Mouse (Mus musculus) CH12.LX (cell line): Measurements from ENCODE around the gene Arid1a. TPM values are rescaled to one million over a fixed set of nuclear protein-coding genes. Genes with fewer than 3 reads are reported as not detected.

Experiments
- DNase-seq: peaks from one replicate; pipeline ENCODE4 v3.0.0-alpha.2; 2013; ENCODE audit errors: extremely low read depth
- H3K27ac ChIP-seq: 2 replicates; pipeline ENCODE4 v1.5.1; 2012; ENCODE audit warnings: low read depth, mild to moderate bottlenecking, control low read depth, moderate library complexity; ENCODE audit not compliant: insufficient read depth
- H3K27me3 ChIP-seq: replicated peaks from 2 replicates; pipeline ENCODE3; 2012; ENCODE audit warnings: inconsistent platforms
- H3K36me3 ChIP-seq, 2 experiments: replicated peaks in 1 of 2; 2 replicates each; pipeline versions ENCODE3 to v1.6.1; 2012; ENCODE audit warnings: inconsistent platforms in 1 of 2, low read length in 1 of 2, mild to moderate bottlenecking in 1 of 2, mixed read lengths in 1 of 2, moderate library complexity in 1 of 2; ENCODE audit not compliant: control insufficient read depth in 1 of 2, insufficient read depth in 1 of 2
- H3K4me1 ChIP-seq, 2 experiments: 2 replicates each; pipeline ENCODE4 v1.6.1; 2012; ENCODE audit warnings: inconsistent platforms in 1 of 2, moderate library complexity in 1 of 2; ENCODE audit not compliant: insufficient read depth in 2 of 2, control insufficient read depth in 1 of 2
- H3K4me2 ChIP-seq: 2 replicates; pipeline ENCODE4 v1.6.1; 2012; ENCODE audit warnings: low read depth, mild to moderate bottlenecking, control low read depth; ENCODE audit not compliant: poor library complexity, insufficient read depth, severe bottlenecking
- H3K4me3 ChIP-seq, 3 experiments: fragments of 150-350 bp in 1 of 3; sonication (generic) in 1 of 3; replicated peaks in 1 of 3; 2 replicates each; pipeline versions ENCODE3 to v1.5.1; 2011 to 2012; ENCODE audit warnings: low read depth in 2 of 3, low read length in 2 of 3, mild to moderate bottlenecking in 2 of 3, moderate library complexity in 2 of 3, control low read depth in 1 of 3, improper control_type of control experiment in 1 of 3, inconsistent platforms in 1 of 3, mixed read lengths in 1 of 3; ENCODE audit not compliant: poor library complexity in 1 of 3
- H3K79me2 ChIP-seq: replicated peaks from 2 replicates; pipeline ENCODE4 v1.6.1; 2012; ENCODE audit warnings: mild to moderate bottlenecking, moderate library complexity; ENCODE audit not compliant: control insufficient read depth, poor library complexity, insufficient read depth, severe bottlenecking; ENCODE audit errors: extremely low read depth
- H3K9ac ChIP-seq: 2 replicates; pipeline ENCODE4 v1.6.1; 2012; ENCODE audit warnings: low read depth, mild to moderate bottlenecking, control low read depth, moderate library complexity; ENCODE audit not compliant: insufficient read depth
- H3K9me3 ChIP-seq: replicated peaks from 2 replicates; pipeline ENCODE3; 2012; ENCODE audit warnings: low read length, inconsistent platforms, mixed read lengths
- BHLHE40 ChIP-seq: IDR thresholded peaks from 2 replicates; pipeline ENCODE4 v1.6.1; 2011; ENCODE audit warnings: mild to moderate bottlenecking, low read depth, low read length, improper control_type of control experiment
- CHD1 ChIP-seq: IDR thresholded peaks from 2 replicates; pipeline ENCODE4 v1.6.1; 2012; ENCODE audit warnings: low read depth, low read length, improper control_type of control experiment, inconsistent platforms
- CTCF ChIP-seq, 2 experiments: IDR thresholded peaks in 1 of 2; conservative IDR thresholded peaks in 1 of 2; 2 replicates each; pipeline ENCODE4 v1.5.1; 2011 to 2012; ENCODE audit warnings: low read depth in 2 of 2, low read length in 2 of 2, improper control_type of control experiment in 1 of 2, inconsistent platforms in 1 of 2, mild to moderate bottlenecking in 1 of 2, moderate library complexity in 1 of 2
- E2F4 ChIP-seq: IDR thresholded peaks from 2 replicates; pipeline ENCODE4 v1.6.1; 2011; ENCODE audit warnings: low read depth, low read length, improper control_type of control experiment; ENCODE audit not compliant: insufficient replicate concordance
- EP300 ChIP-seq: IDR thresholded peaks from 2 replicates; pipeline ENCODE4 v1.6.1; 2011; ENCODE audit warnings: low read length, improper control_type of control experiment
- ETS1 ChIP-seq: conservative IDR thresholded peaks from 2 replicates; pipeline ENCODE4 v1.6.1; 2012; ENCODE audit warnings: low read depth, mild to moderate bottlenecking, inconsistent platforms, low read length, improper control_type of control experiment, moderate library complexity
- IRF4 ChIP-seq: IDR thresholded peaks from 2 replicates; pipeline ENCODE4 v1.6.1; 2014; ENCODE audit warnings: low read depth, mild to moderate bottlenecking, inconsistent platforms, low read length, improper control_type of control experiment
- JUN ChIP-seq: IDR thresholded peaks from 2 replicates; pipeline ENCODE4 v1.6.1; 2011; ENCODE audit warnings: low read depth, mild to moderate bottlenecking, low read length, improper control_type of control experiment, moderate library complexity; ENCODE audit not compliant: insufficient read depth
- MAFK ChIP-seq: IDR thresholded peaks from 2 replicates; pipeline ENCODE4 v1.6.1; 2011; ENCODE audit warnings: low read length, improper control_type of control experiment; ENCODE audit not compliant: insufficient replicate concordance
- MEF2A ChIP-seq: IDR thresholded peaks from 2 replicates; pipeline ENCODE4 v1.6.1; 2014; ENCODE audit warnings: low read depth, mild to moderate bottlenecking, inconsistent platforms, low read length, improper control_type of control experiment, borderline replicate concordance
- MXI1 ChIP-seq: IDR thresholded peaks from 2 replicates; pipeline ENCODE4 v1.6.1; 2011; ENCODE audit warnings: mild to moderate bottlenecking, low read depth, low read length, improper control_type of control experiment
- NELFE ChIP-seq: IDR thresholded peaks from 2 replicates; pipeline ENCODE4 v1.6.1; 2011; ENCODE audit warnings: low read depth, low read length, improper control_type of control experiment
- NRF1 ChIP-seq: IDR thresholded peaks from 2 replicates; pipeline ENCODE4 v1.6.1; 2014; ENCODE audit warnings: low read depth, mild to moderate bottlenecking, inconsistent platforms, low read length, improper control_type of control experiment, moderate library complexity
- POLR2A ChIP-seq: IDR thresholded peaks from 2 replicates; pipeline ENCODE4 v1.6.1; 2011; ENCODE audit warnings: low read depth, mild to moderate bottlenecking, improper control_type of control experiment, low read length
- RAD21 ChIP-seq: IDR thresholded peaks from 2 replicates; pipeline ENCODE4 v1.6.1; 2011; ENCODE audit warnings: low read depth, mild to moderate bottlenecking, low read length, improper control_type of control experiment, moderate library complexity
- RCOR1 ChIP-seq: conservative IDR thresholded peaks from 2 replicates; pipeline ENCODE4 v1.6.1; 2012; ENCODE audit warnings: low read depth, mild to moderate bottlenecking, inconsistent platforms, low read length, improper control_type of control experiment
- SIN3A ChIP-seq: IDR thresholded peaks from 2 replicates; pipeline ENCODE4 v1.6.1; 2012; ENCODE audit warnings: low read length, improper control_type of control experiment, inconsistent platforms
- UBTF ChIP-seq: IDR thresholded peaks from 2 replicates; pipeline ENCODE4 v1.6.1; 2012; ENCODE audit warnings: low read depth, mild to moderate bottlenecking, inconsistent platforms, low read length, improper control_type of control experiment, moderate library complexity
- ZMIZ1 ChIP-seq: IDR thresholded peaks from 2 replicates; pipeline ENCODE4 v1.6.1; 2012; ENCODE audit warnings: low read depth, mild to moderate bottlenecking, inconsistent platforms, low read length, improper control_type of control experiment
- dilution Hi-C: fragments of 300-500 bp; cut with MboI; formaldehyde crosslinking; loops from 2 replicates; pipeline ENCODE4 v1.14.3; 2020; ENCODE audit warnings: low sequenced_read_pairs; ENCODE audit not compliant: extremely low pct_unique_long_range_greater_than_20kb, extremely low pct_ligation_motif_present
- in situ Hi-C: fragments of 300-500 bp; cut with MboI; formaldehyde crosslinking; loops from 3 replicates; pipeline ENCODE4 v1.14.3; 2019; ENCODE audit warnings: low sequenced_read_pairs, low pct_ligation_motif_present, low pct_unique_long_range_greater_than_20kb, mixed read lengths
- polyA plus RNA-seq: library from polyadenylated mRNA; unstranded; fragments of >175 nt; gene quantifications from 2 replicates; pipeline ENCODE4 v1.2.1, GENCODE M21; 2012; ENCODE audit warnings: low read depth; ENCODE audit not compliant: insufficient read length
- total RNA-seq, 2 experiments: library from RNA; depleted of rRNA; stranded (reverse); fragments of 300-350 nt in 1 of 2; fragments of >200 nt in 1 of 2; gene quantifications; 2 replicates each; pipeline ENCODE4 v1.2.3; 2012 to 2014

Arid1a gene
- total and polyA plus RNA-seq, 3 experiments, result 6.4 to 47.1 (median 19.1) TPM

DNA sequence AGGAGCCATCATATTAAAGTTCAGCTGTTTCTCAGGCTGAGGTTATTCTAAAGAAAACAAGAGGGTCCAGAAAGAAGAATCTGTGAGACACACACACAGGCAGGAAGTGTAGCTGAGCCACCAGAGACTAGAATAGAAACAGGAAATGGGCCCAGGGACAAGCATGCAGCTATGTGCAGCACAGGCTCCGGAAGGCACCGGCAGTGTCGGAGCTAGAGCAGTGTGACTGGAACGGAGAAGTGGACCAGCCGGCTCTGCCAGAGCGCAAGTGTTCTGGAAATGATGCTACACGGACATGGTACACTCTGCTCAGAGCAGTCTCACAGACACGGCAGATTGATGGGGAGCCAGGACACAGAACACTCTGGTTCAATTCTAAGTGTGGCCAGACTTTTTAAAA is 49.6 kb downstream of the Arid1a start (continued):
- peak; percentile 31; the same call in 1 of the 2 replicates for TF ChIP-seq JUN
- no peak for TF ChIP-seq E2F4
- TF ChIP-seq MXI1, result peak; percentile 92
- peak; percentile 5 for TF ChIP-seq RAD21
- 0 out of 2 replicates have a peak, but pooled peaks have one; percentile 33 for TF ChIP-seq MAFK
- TF ChIP-seq ETS1, result peak; percentile 86
- TF ChIP-seq SIN3A, result peak; percentile 97
- peak; percentile 67 for TF ChIP-seq NELFE
- TF ChIP-seq CHD1, result peak; percentile 94
- TF ChIP-seq EP300, result peak; percentile 90
- TF ChIP-seq MEF2A, result peak; percentile 100
- TF ChIP-seq ZMIZ1, result peak; percentile 59; the same call in 1 of the 2 replicates
- TF ChIP-seq RCOR1, result peak; percentile 66; the same call in 1 of the 2 replicates
- peak; percentile 63; the same call in 1 of the 2 replicates for TF ChIP-seq UBTF
- no peak for TF ChIP-seq CTCF (conservative IDR thresholded peaks at IDR 0.05 in 1 of 2, IDR thresholded peaks at IDR 0.05 in 1 of 2; ENCODE audit: low read depth in 2 of 2, low read length in 2 of 2)

DNA sequence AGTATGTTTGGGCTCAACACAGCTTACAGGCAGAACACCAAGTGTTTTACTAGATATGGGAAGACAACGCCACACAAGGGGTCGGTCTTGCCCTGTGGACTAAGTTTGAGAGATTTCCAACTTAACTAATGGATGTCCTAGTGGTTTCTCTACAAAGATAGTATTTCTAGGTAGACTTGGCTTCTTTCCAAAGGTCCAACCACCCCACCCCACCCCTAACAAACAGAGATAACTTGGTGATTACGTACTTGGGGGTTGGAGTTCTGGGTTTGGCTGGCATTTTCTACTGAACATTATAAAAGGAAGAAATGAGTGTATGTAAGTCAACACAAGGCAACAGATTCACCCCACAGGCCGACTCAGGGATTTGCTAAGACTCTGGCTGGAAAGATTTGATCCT is 51.5 kb downstream of the Arid1a start:
- Histone ChIP-seq H3K27me3 (no peaks in the 10 kb centered on the region), H3K79me2 (peaks cover 75% of the 10 kb centered on the region), H3K4me1 (peaks cover 17 to 54% of the 10 kb centered on the region in 2 experiments), H3K4me3 (no peak overlapping the region), H3K27ac (no peak overlapping the region), H3K4me2 (no peak overlapping the region), H3K9ac (no peak overlapping the region), H3K9me3 (no peaks in the 10 kb centered on the region), H3K36me3 (peaks cover 44 to 83% of the 10 kb centered on the region in 2 experiments)
- no peak for TF ChIP-seq IRF4
- TF ChIP-seq MAFK, result no peak
- no peak for TF ChIP-seq NRF1
- dilution Hi-C loops, result no loop called here
- in situ Hi-C loops, result no loop called here
- DNase-seq, result no peak

DNA sequence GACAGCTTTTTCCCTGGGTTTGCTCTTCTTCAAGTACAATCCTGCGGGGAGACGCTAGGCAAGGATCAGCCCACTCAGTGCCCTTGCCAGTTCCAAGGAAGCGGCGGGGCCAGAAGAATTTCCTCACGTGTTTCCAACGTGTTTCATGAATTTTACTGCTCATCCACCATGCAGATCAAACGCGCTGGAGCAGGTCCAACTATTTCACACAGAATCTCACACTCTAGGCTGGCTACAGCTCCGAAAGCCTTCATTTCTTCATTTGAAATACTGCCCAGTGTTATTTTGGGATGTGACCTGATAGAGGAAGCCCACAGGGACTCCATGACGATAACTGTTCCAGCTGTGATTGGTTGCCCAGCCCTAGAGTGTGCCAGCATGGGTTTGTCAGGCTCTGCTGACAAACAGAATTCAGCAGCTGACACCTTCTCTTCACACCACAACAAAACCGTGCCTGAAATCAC is 55.6 kb downstream of the Arid1a start:
- H3K79me2 ChIP-seq, result peaks cover 68% of the 10 kb centered on the region
- no peaks in the 10 kb centered on the region for H3K27me3 ChIP-seq
- peaks cover 4 to 17% of the 10 kb centered on the region in 2 experiments; a peak in 3 of 4 replicates for H3K4me1 ChIP-seq
- TF ChIP-seq POLR2A (0 out of 2 replicates have a peak, but pooled peaks have one; percentile 8), BHLHE40 (no peak)
- dilution Hi-C loops, result no loop called here
- no peak overlapping the region for H3K4me3 ChIP-seq
- peaks cover 60 to 93% of the 10 kb centered on the region in 2 experiments for H3K36me3 ChIP-seq
- H3K9me3 ChIP-seq, result no peaks in the 10 kb centered on the region
- no peak overlapping the region for H3K4me2 ChIP-seq
- H3K9ac ChIP-seq, result no peak overlapping the region
- H3K27ac ChIP-seq, result no peak overlapping the region
- DNase-seq, result no peak
- in situ Hi-C loops, result no loop called here
